Mouse (Mus musculus) heart, adult 18-20 months (tissue): ENCODE data around the gene H2al1f. TPM values are rescaled to one million over a fixed set of nuclear protein-coding genes. Genes with fewer than 3 reads are reported as not detected.
"Not testable (repeated sequence)": the region's sequence is repeated elsewhere in the genome, so short reads cannot be mapped to it uniquely, and the experiment has no call there.

Source experiments
- DNase-seq, 2 experiments: peaks; one replicate each; pipeline ENCODE4 v3.0.0; 2021 to 2022; ENCODE audit warnings: mixed read lengths in 1 of 2
- long read RNA-seq, 2 experiments: library from polyadenylated mRNA; stranded (forward); transcript quantifications; one replicate each; pipeline ENCODE4 v2.0.0; 2021
- total RNA-seq, 2 experiments: library from RNA; stranded (reverse); gene quantifications; 2 replicates each; pipeline ENCODE4 v1.2.3; 2021

The H2al1f gene
- not detected for total RNA-seq
- long read RNA-seq, experiment 1: 0 reads
- long read RNA-seq, experiment 2: 0 reads

GRCm38 (mm10) chrX:11314858-11315257 is at the start of gene H2al1f:
Gene H2al1f (plus strand): TSS chrX:11315158.
- DNase-seq: not testable (repeated sequence)

GRCm38 (mm10) chrX:11267791-11268190 is 47.2 kb upstream of the H2al1f start:
- DNase-seq: peak; percentile 26 to 65

GRCm38 (mm10) chrX:11269074-11269473 is 45.9 kb upstream of the H2al1f start:
- peak; percentile 39 to 49 for DNase-seq

GRCm38 (mm10) chrX:11273190-11273589 is 41.8 kb upstream of the H2al1f start:
- no peak for DNase-seq

- DNase-seq: no peak
Measured at GRCm38 (mm10) chrX:11277083-11277482, 37.9 kb upstream of the H2al1f start.

DNA sequence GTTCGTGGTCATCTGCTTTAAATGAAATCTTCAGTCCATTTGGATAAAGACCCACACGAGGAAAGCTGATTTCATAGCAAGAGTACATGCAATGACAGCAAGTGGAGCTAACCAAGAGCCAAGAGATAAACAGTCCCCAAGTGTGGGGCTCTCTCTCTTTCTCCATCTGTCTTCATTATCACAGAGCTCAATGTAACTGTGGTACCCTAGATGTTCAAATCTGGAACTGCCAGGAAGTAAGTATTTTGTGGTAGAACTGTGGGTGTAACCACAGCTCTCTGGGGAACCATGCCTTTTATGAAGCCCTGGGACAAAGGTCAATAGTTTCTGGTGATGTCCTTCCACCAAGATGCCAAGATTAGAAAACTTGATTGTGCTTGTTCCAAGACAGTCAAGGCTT is 34.2 kb upstream of the H2al1f start:
- no peak for DNase-seq

DNA sequence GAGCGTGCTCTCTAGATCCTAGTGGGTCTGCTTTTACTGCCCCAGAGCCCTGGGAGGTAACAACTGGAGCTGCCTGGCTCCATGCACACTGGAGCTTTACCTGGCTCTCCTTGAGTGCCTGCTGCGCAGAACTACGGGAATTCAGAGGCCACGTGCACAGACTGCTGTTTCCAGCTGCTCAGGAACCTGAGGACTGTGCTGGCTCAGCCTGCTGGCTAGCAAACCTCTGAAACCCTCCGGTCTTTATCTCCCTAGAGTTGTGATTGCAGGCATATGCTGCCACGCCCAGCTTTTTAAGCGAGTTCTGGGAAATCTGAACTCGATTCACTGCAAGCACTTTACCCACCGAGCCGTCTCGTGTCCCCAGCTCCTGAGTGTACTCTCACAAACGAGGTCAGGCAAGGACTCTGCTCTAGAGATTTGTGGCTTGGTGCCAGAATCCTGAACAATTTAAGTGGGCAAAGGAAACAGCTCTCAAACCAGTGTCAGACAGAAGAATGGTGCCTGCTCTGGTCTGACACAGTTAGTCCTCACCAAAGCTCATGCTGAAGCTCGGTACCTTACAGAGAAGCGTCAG is 26.6 kb upstream of the H2al1f start:
- peak; percentile 16 to 34 for DNase-seq

GRCm38 (mm10) chrX:11289244-11289643 is 25.7 kb upstream of the H2al1f start:
- DNase-seq: no peak

DNA sequence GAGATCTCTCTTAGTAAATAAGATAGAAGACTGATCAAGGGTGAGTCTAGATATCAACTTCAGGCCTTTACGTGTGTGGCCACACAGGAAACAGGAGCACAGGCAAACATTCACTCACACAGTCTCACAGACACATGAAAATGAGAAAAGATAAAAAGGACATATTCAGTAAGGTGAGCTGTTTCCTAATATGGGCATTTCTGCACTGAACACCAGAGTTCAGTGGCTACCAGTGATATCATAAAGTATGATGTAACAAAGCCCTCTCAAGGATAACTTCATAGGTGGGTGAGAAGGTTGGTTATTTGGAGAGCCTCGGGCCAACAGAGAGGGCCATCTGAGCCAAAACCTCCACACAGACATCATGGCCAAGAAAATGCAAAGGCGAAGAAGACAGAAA is 16.0 kb upstream of the H2al1f start, which contains the start of gene H2al1a:
Gene H2al1a (plus strand): TSS at position 301 of the 400 bp plus-strand sequence.
- not testable (repeated sequence) for DNase-seq

DNA sequence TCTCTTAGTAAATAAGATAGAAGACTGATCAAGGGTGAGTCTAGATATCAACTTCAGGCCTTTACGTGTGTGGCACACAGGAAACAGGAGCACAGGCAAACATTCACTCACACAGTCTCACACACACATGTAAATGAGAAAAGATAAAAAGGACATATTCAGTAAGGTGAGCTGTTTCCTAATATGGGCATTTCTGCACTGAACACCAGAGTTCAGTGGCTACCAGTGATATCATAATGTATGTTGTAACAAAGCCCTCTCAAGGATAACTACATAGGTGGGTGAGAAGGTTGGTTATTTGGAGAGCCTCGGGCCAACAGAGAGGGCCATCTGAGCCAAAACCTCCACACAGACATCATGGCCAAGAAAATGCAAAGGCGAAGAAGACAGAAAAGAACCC is 12.8 kb upstream of the H2al1f start, which contains the start of gene H2al1b:
Gene H2al1b (plus strand): TSS at position 301 of the 400 bp plus-strand sequence.
- not testable (repeated sequence) for DNase-seq

- not testable (repeated sequence) for DNase-seq
Measured at GRCm38 (mm10) chrX:11305355-11305754, 9.6 kb upstream of the H2al1f start, which contains the start of gene H2al1c. Gene H2al1c (plus strand): TSS chrX:11305655.

GRCm38 (mm10) chrX:11308524-11308923 is 6.4 kb upstream of the H2al1f start, which contains the start of gene H2al1d:
Gene H2al1d (plus strand): TSS chrX:11308824.
- not testable (repeated sequence) for DNase-seq

- not testable (repeated sequence) for DNase-seq
Measured at GRCm38 (mm10) chrX:11311634-11312033, 3.3 kb upstream of the H2al1f start, which contains the start of gene H2al1e. Gene H2al1e (plus strand): TSS chrX:11311934.

DNA sequence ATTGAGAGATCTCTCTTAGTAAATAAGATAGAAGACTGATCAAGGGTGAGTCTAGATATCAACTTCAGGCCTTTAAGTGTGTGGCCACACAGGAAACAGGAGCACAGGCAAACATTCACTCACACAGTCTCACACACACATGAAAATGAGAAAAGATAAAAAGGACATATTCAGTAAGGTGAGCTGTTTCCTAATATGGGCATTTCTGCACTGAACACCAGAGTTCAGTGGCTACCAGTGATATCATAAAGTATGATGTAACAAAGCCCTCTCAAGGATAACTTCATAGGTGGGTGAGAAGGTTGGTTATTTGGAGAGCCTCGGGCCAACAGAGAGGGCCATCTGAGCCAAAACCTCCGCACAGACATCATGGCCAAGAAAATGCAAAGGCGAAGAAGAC is 3.0 kb downstream of the H2al1f start, which contains the start of gene H2al1g:
Gene H2al1g (plus strand): TSS at position 301 of the 400 bp plus-strand sequence.
- DNase-seq: not testable (repeated sequence)

DNA sequence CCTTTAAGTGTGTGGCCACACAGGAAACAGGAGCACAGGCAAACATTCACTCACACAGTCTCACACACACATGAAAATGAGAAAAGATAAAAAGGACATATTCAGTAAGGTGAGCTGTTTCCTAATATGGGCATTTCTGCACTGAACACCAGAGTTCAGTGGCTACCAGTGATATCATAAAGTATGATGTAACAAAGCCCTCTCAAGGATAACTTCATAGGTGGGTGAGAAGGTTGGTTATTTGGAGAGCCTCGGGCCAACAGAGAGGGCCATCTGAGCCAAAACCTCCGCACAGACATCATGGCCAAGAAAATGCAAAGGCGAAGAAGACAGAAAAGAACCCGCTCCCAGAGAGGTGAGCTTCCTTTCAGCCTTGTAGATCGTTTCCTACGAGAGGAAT is 6.2 kb downstream of the H2al1f start, which contains the start of gene H2al1h:
Gene H2al1h (plus strand): TSS at position 301 of the 400 bp plus-strand sequence.
- not testable (repeated sequence) for DNase-seq

- not testable (repeated sequence) for DNase-seq
Measured at GRCm38 (mm10) chrX:11324359-11324758, 9.4 kb downstream of the H2al1f start, which contains the start of gene H2al1i. Gene H2al1i (plus strand): TSS chrX:11324659.

DNA sequence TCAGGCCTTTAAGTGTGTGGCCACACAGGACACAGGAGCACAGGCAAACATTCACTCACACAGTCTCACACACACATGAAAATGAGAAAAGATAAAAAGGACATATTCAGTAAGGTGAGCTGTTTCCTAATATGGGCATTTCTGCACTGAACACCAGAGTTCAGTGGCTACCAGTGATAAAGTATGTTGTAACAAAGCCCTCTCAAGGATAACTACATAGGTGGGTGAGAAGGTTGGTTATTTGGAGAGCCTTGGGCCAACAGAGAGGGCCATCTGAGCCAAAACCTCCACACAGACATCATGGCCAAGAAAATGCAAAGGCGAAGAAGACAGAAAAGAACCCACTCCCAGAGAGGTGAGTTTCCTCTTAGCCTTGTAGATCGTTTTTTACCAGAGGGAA is 12.6 kb downstream of the H2al1f start, which contains the start of gene H2al1j:
Gene H2al1j (plus strand): TSS at position 301 of the 400 bp plus-strand sequence.
- not testable (repeated sequence) for DNase-seq

- peak; percentile 22 to 26 for DNase-seq
Measured at GRCm38 (mm10) chrX:11345762-11346161, 30.8 kb downstream of the H2al1f start.

DNA sequence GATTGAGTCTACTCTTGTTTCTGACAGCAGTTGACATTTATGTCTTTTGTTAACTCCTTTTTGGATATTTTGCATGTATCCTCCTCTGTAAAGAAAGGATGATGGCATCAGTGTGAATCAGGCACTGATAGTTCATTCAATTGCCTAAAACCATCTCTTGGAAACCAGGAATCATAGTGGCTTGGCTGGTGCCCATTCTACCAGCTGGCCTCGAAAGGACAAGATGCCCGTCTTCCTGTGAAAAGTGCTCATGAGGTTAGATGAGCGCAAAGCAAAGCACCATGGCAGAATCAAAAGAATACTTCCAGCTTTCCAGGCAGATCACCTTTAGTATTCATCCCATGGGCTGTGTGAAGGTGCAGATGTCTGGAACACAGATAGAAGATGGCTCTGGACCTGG is 31.8 kb downstream of the H2al1f start:
- DNase-seq: no peak

DNA sequence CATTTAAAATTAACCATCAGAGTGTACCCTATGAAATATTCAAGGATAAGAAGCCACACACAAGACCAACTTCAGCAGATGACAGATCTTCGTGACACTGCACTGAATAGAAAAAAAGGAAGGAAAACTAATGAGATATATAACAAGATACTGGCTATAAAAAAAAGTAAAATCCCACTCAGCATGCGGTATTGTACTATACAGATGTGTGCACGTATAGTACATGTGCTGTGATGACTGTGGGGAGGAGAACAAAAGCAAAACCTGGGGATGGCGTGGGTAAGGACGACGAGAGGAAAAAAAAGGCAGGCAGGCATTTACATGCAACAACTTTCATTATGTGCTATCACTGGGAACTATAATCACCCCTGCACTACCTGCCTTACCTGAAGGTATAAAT is 45.9 kb downstream of the H2al1f start:
- DNase-seq: no peak

DNA sequence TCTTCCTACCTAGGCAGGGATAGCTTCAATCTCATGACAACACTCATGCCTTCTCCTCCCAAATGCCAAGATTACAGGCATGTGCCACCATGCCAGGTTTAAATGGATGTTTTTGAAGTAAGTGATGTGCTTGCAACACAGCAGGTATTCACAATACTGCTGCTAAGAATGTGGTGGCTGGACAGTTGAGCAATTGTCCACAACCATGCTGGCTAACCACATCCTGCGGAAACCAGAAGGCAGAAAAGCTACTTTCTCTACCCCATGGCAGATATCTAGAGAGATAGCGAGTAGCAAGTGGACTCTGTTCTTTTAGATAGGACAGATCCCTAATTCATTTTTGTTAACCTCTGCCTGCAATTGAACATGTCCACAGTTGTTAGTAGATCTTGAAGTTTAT is 46.3 kb downstream of the H2al1f start:
- no peak for DNase-seq

DNA sequence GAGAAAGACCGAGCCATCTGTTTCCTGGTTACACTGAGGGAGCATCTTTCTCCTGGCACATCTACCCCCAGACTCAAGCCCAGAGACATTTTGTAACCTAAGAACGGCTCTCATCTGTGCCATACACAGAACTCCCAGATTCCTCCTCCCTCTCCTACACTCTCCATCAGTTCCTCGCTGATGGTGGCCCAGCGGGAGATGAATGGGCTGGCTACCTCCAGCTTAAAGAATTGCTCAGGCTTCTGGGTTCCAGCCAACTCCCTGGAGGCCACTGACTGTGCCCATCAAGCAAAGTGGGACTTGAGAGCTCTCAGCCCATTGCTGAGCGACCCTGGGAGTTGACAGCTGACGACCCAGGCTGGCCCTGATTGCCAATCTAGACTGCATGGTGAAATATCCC is 48.9 kb downstream of the H2al1f start:
- DNase-seq: no peak
